Mouse (Mus musculus) forelimb bud, embryonic 11.5 days (tissue): ENCODE measurements around the gene Saal1.
A peak's percentile ranks its signal among the peaks of the same experiment; 100 is the strongest.
"Not testable (repeated sequence)": the region's sequence is repeated elsewhere in the genome, so short reads cannot be mapped to it uniquely, and the experiment has no call there.

Experiments used
- DNase-seq: peaks from one replicate; pipeline ENCODE4 v3.0.0-alpha.2; 2012; ENCODE audit warnings: low read depth, low spot score

Gene Saal1

DNA sequence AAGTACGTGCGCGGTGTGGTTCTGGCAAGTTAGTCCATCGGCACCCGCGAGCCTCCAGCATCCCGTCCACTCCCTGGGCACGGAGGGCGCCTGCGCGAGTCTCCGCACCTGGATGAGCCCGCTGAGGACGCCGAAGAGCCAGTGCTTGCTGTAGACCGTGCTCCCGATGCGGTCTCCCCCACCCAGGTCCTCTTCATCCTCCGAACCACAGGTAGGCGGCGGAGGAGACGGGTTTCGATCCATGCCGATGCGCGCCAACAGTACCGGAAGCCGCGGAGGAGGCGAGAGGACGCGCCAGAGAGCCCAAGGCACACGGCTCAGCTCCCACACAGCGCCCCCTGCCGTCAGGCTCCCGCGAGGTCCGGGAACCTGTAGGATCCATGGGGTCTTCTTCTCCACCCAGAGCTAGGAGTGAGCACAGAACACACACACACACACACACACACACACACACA lies at the start of gene Saal1:
TSS of gene Saal1 (minus strand) at position 291 of the 455 bp plus-strand sequence.
- peak; percentile 93 for DNase-seq

DNA sequence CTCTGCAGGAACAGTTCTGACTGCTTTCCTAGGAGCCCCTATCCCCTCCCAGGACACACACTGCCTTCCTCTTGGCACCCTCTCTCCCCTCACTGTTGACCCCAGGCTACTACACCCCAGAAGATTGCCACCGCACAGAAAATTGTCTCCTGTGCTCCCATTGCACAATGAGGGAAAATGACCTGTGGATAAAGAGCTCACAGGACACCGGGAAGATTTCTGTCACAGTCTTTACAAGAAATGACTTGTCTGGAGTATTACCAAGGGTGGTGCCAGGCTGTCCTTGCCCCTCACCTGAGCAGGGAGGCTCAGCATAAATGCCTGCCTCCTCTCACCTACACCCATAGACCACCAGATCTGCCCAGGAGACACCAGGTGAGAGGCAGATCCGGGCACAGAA lies 41.0 kb upstream of the Saal1 start, which contains the start of gene Saa2:
TSS of gene Saa2 (plus strand) at position 301 of the 400 bp plus-strand sequence.
- no peak for DNase-seq

DNA sequence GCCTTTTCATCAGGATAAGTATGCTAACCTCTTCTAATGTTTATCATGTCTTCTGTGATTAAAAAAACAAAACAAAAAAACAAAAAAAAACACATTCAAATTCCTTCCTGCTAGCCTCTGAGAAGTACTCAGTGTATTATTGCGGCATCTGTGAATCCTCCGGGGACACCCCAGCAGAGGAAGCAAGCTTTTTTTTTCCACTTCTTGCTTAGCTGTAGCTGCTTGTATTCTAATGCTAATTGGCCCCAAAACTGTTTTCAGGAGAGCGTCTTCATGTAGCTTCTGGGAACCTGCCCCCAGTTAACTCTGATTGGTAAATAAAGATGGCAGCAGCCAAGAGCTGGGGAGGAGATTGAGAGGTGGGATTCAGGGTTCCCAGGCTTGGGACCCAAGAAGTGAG lies 38.0 kb upstream of the Saal1 start:
- DNase-seq = no peak

DNA sequence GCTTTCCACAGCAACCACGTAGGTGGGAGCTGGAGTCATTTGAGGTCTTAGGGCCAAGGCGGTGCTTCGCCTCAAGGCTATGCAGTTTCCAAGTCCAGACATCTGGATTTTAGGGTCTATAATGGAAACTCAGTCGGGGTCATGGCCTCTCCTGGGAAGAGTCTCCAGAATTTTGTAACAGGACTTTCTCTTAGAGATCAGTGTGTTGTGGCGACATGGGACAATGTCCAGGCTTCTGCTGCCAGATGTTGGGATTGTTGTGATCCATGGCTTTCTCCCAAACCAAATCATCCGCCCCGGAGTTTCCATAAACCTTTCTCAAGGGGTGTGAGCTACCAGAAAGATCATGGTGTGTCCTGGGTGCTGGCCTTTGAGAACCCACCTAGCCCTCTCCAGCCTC lies 35.9 kb upstream of the Saal1 start:
- no peak for DNase-seq

DNA sequence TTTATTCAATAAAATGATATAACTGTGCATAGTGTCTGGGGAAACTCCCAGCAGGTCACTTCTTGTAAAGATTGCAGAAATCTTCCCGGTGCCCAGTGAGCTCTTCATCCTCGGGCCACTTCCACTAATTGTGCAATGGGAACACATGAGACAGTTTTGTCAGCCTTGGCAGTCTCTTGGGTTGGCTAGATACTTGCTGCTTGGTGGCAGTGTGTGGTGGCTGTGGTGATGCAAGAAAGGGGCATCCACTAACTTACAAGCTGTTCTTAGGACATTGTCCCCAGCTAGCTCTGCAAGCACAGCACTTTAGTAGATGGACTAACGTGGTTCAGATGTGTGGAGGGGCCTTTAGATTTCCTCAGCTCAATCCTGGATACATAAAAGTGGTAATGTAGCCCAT lies 35.3 kb upstream of the Saal1 start:
- DNase-seq = no peak

DNA sequence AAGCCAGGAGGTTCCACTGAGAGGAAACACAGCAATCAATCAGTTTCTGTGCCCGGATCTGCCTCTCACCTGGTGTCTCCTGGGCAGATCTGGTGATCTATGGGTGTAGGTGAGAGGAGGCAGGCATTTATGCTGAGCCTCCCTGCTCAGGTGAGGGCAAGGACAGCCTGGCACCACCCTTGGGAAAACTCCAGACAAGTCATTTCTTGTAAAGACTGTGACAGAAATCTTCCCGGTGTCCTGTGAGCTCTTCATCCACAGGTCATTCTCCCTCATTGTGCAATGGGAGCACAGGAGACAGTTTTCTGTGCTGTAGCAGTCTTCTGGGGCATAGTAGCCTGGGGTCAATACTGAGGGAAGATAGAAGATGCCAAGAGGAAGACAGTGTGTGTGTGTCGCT lies 32.4 kb upstream of the Saal1 start, which contains the start of gene Saa1:
TSS of gene Saa1 (minus strand) at position 101 of the 400 bp plus-strand sequence.
- not testable (repeated sequence) for DNase-seq

DNA sequence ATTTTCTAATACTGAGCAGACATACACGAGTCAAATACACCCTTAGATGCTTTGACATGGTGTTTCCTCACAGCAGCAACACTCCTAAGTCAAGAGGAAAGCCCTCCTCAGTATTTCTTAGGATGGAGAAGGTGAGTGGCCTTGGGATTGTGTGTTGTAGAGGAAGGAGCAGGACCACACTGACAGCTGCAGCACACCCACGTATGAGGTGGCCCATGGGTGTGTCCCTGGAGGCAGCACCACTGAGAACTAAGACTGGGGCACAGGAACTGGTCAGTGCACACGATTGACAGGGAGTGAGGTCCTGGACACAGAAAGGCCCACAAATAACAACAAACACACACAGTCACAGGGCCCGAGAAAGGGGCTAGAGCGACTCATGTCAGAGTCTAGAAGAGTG lies 29.6 kb upstream of the Saal1 start:
- DNase-seq = not testable (repeated sequence)

DNA sequence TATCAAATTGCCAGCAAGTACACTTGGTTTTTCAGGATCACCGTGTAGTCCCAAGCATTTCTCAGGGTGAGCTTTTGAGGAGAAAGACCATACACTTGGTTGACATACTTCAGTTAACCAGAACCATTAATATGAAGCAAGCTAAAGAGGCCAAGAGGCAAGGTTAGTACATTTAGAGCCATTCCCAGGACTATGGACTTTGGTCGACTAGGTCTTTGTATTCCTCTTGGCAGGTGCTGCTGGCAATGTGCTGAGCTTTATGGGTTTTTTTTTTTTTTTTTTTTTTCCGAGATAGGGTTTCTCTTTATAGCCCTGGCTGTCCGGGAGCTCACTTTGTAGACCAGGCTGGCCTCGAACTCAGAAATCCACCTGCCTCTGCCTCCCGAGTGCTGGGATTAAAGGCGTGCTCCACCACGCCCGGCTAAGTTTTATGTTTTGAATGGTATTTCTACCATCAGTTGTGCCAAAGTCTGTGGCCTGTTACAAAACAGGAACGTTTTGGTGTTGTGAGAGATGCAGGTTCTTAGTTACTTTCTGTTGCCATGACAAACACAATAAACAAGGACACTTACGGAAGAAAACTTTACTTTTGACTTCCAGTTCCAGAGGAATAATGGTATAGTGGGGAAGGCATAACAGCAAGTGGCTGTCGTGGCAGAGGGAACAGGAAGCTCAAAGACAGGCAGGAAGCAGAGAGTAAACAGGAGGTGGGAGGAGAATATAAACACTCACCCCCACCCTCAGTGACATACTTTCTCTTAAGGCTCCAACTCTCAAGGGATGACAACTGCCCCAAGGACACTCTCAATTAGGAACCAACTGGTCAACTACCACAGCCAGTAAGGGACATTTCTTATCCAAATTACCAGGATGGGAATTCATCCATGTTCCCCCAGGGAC lies 28.3 kb upstream of the Saal1 start:
- DNase-seq = no peak

DNA sequence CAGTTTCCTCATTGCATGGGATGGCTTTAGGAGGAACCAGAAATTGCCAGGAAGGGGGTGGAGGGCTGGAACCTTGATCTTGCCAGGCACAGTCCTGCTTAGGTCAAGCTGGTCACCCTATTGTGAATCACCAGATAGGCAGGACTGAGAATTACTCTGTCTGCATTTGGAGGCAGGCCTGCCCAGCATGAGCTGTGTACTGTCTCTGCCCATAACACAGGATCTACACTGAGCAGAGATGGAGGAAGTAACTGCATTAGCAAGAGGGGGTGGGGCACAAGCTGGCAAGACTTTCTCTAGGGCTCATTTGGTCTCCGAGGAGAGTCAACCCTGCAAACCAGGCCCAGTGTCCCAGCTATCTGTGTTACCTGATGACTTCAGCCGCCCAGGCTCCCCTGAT lies 24.5 kb upstream of the Saal1 start:
- DNase-seq = no peak

DNA sequence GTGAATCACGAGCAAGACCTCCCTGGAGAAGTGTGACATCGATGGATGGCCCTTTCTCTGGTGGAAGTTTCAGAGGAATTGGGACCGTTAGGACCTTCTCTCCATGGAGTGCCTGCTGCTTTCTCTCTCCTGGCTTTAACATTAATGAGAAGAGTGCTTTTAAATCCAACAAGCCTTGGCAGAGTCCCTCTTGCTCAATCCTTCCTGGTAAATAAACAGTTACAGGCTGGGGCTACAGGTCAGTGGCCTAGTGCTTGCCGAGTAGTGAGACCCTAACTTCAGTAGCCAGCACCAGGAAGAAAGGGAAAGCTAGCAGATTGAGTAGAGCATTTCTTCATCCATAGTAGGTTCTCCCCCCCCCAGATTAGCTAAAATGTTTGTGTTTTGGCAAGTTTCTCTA lies 22.0 kb upstream of the Saal1 start, which contains the start of gene Saa4:
TSS of gene Saa4 (minus strand) at position 146 of the 400 bp plus-strand sequence.
- no peak for DNase-seq

DNA sequence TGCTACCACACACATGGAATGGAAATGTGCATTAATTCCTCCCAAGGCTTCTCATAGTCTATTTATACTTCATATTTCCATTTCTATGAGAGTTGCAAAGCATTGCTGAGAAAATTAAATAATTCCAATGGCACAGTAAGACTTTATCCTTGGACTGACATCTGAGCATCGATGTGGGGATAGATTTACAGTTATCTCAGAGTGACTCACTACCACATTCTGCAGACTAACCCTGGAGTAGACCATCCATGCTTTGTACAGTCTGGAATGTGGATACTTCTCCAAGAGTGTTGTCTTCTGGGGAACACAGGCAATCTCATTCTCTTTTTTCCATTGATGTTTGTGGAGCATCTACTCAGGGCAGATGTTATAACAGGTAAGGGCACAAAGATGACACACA lies 17.1 kb upstream of the Saal1 start:
- DNase-seq = no peak

DNA sequence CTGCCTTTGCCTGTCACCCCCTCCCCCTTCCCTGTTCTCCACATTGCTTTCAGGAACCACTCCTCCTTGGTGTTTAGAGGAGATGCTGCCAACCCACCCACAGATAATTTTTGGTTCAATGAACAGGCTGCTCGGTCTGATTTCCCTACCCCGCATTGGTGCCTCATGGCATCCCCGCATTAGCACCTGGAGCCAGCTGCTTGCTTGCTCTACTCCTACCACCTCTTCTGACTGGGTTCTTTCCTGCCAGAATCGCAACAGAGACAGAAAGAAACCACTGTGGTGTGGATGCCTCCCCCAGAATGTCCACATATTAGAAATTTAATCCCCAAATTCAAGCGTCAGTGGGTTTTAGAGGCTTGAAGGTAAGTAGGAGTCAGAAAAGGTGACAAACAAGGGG lies 13.9 kb upstream of the Saal1 start:
- no peak for DNase-seq

DNA sequence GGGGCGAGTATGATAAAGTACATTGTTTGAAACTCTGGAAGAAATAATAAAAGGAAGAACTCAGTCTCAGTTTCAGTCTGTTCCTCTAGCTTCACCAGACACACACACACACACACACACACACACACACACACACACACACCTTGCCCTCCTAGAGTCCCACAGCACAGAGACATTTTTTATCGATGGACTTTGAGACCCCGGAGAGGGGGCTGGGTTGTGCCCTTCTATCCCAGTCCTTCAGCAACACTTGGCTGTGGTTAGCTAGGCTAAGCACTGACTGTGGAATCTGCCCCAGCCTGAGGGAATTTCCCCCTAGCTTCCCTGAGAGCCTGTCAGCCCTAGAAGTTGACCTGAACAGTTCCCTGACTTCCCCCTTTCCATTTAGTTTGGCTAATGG lies 13.4 kb upstream of the Saal1 start:
- DNase-seq = no peak

DNA sequence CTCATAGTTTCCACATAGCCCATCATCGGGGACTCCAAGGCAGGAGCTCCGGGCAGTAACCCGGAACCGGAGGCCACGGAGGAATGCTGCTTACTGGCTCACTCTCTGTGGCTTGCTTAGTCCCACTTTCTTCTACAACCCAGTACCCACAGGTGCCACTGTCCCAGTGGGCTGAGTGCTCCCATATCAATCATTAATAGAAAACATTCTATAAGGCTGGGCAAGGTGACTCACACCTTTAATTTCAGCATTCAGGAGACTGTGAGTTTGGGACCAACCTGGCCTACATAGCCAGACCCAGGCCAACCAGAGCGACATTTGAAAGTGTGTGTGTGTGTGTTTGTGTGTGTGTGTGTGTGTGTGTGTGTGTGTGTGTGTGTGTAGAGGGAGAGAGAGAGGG lies 12.9 kb upstream of the Saal1 start:
- DNase-seq = no peak

DNA sequence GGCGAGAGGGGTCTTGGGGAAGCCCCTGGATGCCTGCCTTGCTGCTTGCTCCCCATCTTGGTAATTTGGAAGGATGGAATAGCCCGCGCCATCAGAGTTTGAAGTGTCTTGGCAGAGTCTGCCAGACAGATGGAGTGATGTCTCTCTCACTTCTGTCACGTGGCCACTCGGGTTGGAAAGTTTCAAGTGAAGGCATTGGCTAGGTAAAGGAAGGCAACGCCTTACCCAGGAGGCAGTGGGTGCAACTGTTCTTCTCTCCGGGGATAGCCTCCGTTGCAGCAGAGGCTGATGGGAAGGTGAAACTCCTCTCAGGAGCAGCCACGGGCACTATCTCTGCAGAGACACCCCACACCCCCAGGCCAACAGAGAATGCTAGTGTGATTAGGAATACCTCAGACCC lies 10.0 kb upstream of the Saal1 start:
- DNase-seq = no peak

DNA sequence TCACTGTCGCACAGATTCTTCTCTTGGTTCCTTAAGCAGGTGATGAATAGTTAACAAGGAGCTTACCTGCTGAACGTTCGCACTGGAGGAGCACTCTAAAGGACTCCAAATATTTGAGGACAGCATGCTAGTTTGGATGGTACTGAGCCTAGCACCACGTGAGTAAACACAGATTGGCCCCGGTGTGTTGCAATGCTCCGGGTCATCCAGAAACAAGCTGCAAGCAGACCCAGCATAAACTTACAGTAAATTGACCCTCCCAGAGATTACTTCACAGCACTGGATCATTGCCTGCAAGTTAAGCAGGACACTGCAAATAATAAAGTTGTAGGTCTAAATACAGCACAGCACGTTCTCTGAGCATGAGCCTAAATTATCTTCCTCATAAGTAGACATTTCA lies 9.0 kb upstream of the Saal1 start:
- no peak for DNase-seq

DNA sequence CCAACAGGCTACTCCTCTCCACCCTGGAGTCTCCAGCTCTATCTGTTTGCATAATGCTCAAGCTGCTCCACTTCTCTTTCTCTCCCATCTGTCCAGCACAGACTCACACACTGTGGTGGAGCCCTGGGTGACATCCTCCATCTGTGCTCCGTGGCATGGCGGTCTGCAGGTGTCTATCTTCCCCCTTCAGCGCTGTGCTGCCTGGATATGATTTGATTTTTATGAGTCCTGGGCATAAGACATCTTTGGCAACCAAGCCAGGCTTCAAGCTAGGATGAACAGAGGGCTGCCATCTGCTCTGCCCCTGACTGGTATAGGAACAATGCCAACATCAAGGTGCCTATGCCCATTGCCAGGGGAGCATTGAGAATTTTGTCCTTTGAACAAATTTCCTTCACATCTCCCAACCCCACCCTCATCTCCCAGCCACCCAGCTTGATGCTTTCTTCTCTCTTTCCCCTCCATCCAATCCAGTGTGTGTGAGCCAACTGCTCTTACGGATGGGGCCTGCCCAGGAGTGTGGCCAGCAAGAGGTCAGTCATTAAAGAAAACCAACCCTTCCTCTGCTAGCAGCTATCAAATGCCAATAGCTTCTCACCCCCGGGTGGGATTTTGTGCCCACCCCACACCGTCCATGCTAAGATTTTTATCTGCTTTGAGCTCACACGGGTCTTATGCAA lies 8.3 kb upstream of the Saal1 start:
- DNase-seq = no peak

DNA sequence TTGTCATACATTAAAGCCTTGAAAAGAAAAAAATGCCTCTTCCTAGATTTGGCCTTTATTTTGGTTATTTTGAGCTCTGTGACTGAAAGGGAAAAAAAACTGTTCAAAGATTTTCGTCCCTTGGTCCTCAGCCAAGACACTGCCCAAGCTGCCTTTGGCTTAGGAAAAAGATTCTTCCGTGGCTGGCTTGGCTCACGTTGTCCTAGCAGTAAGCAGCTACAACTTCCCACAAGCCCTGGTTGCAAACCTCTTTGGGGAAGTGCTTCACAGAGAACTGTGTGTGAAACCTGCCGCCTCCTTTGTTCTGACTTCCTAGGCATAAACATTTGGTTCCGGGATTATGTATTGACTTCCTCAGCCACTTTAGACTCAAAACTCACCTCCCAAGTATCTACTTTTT lies 6.4 kb upstream of the Saal1 start:
- DNase-seq = no peak

DNA sequence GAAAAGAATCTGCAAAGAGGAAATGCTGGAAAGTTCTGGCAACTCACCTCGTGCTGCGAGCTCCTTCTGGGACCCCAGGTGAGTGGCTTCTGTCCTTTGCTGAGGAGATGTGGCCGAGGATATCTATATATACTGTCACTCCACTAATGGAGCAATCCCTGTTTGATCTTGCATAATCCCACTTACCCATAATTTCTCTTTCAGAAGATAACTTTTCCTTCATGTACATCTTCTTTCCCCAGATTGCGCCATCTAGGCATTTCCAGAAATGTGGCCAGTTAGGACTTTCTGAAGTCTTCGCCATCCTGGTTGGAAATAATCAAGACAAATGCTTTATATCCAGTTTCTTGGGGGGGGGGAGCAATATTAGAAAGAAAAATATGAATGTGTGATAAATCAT lies 5.1 kb upstream of the Saal1 start, which contains the start of gene Saa3:
TSS of gene Saa3 (minus strand) at position 101 of the 400 bp plus-strand sequence.
- no peak for DNase-seq

DNA sequence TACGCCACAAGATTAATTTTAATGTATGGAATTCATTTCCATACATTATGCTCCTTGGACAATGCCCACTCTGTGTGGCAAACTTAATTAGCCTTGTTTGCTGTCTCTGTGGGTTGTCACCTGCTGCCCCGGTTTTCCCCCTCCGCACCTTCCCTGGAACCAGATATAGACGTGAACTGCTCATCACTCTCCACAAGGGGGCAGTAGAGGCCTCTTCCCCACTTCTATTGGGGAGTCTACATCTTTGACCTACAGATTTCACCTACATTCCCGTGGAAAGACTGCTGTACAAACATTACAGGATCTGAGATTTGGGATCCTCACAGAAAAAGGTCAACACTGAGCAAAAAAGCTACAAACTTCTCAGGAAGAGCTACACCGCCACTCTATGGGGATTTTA lies 4.0 kb upstream of the Saal1 start:
- peak; percentile 65 for DNase-seq

DNA sequence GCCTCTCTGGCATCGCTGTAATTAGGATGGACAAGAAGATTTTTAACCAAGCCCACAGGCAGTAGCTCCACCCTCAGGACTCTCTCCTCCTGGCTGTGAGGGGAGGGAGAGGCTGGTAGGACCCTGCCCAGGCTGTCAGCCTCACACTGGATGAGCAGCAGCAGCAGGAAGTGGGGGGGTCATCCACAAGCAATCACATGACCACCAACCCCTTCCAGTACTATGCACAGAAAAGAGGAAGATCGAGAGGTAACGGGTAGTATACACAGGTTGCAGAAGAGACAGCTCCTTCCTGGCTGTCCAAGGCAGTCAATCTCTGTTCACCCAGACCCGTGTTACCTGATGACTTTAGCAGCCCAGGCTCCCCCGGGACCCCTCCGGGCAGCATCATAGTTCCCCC lies 1.8 kb upstream of the Saal1 start:
- DNase-seq = no peak

DNA sequence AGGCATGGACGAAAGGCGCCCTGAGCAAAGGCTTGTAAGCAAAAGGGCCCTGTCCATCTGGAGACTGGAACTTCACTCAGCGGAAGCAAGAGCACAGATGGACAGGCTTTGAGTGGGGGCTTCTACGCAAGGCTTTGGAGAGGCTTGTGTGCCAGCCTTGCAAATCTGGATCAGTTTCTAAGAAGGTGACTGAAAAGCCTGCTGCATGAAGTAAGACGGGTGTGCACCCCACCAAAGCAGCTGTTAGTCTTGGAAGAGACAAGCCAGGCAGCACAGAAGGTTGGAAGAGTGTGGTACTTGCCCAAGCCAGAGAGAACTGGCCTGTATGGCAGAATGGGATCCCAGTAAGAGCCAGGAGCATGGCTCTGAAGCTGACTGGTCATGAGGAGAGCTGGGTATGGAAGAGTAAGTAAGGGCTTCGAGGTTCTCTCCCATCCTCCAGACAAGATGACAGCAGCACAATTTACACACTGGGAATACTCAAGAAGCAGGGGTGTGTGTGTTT lies 9.9 kb downstream of the Saal1 start:
- no peak for DNase-seq
